Mouse (Mus musculus) stomach, postnatal 0 days (tissue): ENCODE results near the gene Mesp2. TPM values are rescaled to one million over a fixed set of nuclear protein-coding genes. Genes with fewer than 3 reads are reported as not detected.
A peak's percentile ranks its signal among the peaks of the same experiment; 100 is the strongest.
"Not testable (repeated sequence)": the region's sequence is repeated elsewhere in the genome, so short reads cannot be mapped to it uniquely, and the experiment has no call there.

ENCODE experiments used
- ATAC-seq: fragments of 200-750 bp; cut with Nextera tagmentation; 2 replicates; pipeline ENCODE4 v1.8.0; 2017; ENCODE audit not compliant: low FRiP score, low TSS enrichment
- DNase-seq: peaks from one replicate; pipeline ENCODE4 v3.0.0-alpha.2; 2016; ENCODE audit warnings: low spot score
- H3K27ac ChIP-seq: fragments of 300-500 bp; sonication (generic); replicated peaks from 2 replicates; pipeline ENCODE4 v1.5.1; 2014; ENCODE audit warnings: mild to moderate bottlenecking, control low read depth
- H3K27me3 ChIP-seq: fragments of 300-500 bp; sonication (generic); 2 replicates; pipeline ENCODE4 v1.6.1; 2014; ENCODE audit warnings: low read length; ENCODE audit not compliant: control insufficient read depth, insufficient read depth
- H3K36me3 ChIP-seq: fragments of 300-500 bp; sonication (generic); 2 replicates; pipeline ENCODE4 v1.6.1; 2014; ENCODE audit warnings: low read length, mixed read lengths; ENCODE audit not compliant: control insufficient read depth, insufficient read depth
- H3K4me1 ChIP-seq: fragments of 300-500 bp; sonication (generic); replicated peaks from 2 replicates; pipeline ENCODE4 v1.6.1; 2014; ENCODE audit warnings: antibody characterized with exemption; ENCODE audit not compliant: control insufficient read depth, insufficient read depth
- H3K4me2 ChIP-seq: fragments of 300-500 bp; sonication (generic); replicated peaks from 2 replicates; pipeline ENCODE4 v1.6.1; 2014; ENCODE audit warnings: low read depth, mild to moderate bottlenecking, control low read depth, moderate library complexity
- H3K4me3 ChIP-seq: fragments of 300-500 bp; sonication (generic); 2 replicates; pipeline ENCODE4 v1.5.1; 2014; ENCODE audit warnings: low read depth, low read length, control low read depth
- H3K9ac ChIP-seq: fragments of 300-500 bp; sonication (generic); 2 replicates; pipeline ENCODE4 v1.6.1; 2014; ENCODE audit warnings: mild to moderate bottlenecking, low read length, control low read depth, mixed read lengths
- H3K9me3 ChIP-seq: fragments of 300-500 bp; sonication (generic); 2 replicates; pipeline ENCODE4 v1.6.1; 2016; ENCODE audit warnings: low read length; ENCODE audit not compliant: control insufficient read depth
- CTCF ChIP-seq: IDR thresholded peaks from 2 replicates; pipeline ENCODE4 v1.5.1; 2016; ENCODE audit warnings: antibody characterized with exemption, low read depth, mild to moderate bottlenecking, moderate library complexity
- EP300 ChIP-seq: optimal IDR thresholded peaks from 2 replicates; pipeline ENCODE3; 2016; ENCODE audit warnings: antibody characterized with exemption
- WGBS: fragments of 180-500 bp; shearing (Covaris S2); extraction: QIAGEN DNeasy Blood & Tissue Kit; methylation state at CpG from one replicate; pipeline ENCODE4 v1.1.7; 2014; 5-methylcytosine and 5-hydroxymethylcytosine counted together
- polyA plus RNA-seq: library from polyadenylated mRNA; unstranded; fragments of >200 nt; fragmentation: Nextera tagmentation; extraction: Ambion mirVana; gene quantifications from 2 replicates; pipeline ENCODE4 v1.2.1, GENCODE M21; 2015

Mesp2 gene
- polyA plus RNA-seq, 1 experiment from 2014 or later = 1.5 TPM

DNA sequence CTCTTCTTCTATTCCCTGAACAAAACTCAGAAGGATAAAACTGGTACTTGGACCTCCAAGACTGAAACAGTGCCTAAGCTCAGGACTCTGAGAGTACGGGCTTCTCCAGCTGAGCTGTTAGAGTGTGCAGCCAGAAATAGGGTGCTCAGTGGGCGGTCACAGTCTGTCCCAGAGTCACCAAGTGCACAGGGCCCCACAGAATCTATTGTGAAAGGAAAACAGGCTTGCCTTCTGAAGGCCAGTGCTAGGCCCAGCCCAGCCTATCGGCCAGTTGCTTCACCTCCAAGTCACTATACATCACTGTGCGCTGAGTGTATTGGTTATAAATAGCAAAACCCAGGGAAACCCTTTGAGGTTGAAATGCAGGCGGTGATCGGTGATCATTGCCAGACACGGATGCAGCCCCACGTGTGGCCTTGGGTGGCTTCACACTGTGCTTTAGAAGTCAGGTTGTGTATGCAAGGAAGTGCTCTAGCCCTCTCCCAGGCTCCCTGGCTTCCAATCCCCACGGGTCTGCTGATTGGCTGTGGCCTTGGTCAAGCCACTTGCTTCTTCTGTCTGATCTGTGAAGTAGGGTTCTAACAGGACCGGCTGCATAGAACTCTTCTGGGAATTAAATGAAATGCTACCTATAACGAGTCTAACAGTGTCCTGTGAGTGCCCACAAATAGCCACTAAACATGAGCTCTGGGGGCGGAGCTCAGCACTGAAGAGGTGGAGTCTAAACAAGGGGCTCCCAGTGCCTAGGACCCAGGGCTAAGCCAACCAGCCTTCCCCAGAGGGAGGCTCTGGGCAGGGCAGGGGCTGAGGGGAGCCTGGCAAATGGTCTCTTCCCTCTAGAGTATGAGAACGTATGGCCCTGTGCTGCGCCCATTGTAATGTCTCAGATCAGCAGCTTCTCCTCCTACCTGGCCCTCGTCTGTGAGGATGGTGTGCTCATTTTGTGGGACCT, 38.7 kb upstream of the Mesp2 start:
- H3K9ac ChIP-seq = no peak overlapping the region
- 51% methylated on average over 14 of the region's 15 CpGs for WGBS
- no peak overlapping the region for H3K27ac ChIP-seq
- TF ChIP-seq CTCF = no peak
- TF ChIP-seq EP300 = no peak
- no peaks in the 10 kb centered on the region for H3K27me3 ChIP-seq
- H3K4me1 ChIP-seq = no peaks in the 10 kb centered on the region
- H3K4me3 ChIP-seq = no peak overlapping the region
- H3K4me2 ChIP-seq = no peak overlapping the region
- DNase-seq = no peak
- H3K9me3 ChIP-seq = no peaks in the 10 kb centered on the region
- no peak; the same call in 1 of the 2 replicates for ATAC-seq
- no peaks in the 10 kb centered on the region for H3K36me3 ChIP-seq

DNA sequence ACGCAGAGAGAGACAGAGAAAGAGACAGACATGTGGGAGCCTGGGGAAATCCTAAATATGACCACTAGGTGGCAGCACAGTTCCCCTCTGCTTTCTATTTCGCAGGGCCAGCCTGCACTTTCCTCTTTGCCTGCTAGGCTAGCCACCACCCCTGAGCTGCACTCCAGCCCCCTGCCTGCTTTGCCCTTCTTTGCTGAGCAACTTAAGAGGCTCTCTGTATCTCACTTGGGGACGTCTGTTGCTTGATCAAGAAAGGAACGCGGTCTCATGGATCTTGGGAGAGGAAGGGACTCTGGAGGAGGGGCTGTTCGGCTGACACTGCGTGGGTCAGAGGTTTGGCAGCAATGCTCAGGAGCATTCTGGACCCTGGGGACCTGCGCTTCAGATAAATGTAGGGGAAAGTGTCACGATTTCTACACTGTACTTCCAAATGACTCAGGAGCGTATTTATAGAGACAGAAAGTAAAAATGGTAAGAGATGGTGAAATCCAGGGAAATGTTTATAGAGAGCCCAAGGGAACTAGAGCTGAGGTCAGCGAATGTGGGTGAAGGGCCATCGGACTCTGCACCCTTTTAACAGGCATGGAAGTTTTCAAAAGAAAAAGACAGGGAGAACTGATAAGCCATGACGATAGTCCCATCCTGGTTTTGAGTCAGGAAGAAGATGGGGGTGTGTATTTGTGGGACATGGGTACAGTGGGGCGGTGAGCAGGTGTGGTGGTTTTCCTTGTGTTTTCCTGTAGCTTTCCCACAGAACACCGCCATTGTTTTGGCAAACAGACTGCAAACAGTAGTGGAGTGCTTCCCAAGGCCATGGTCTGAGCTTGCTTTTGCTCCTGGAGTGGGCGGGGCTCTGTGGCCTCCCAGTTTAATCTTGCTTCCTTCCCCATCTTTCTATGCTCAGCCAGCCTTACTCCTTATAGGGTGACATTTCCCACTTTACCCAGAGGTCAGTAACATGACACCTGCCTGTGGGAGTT, 29.6 kb upstream of the Mesp2 start:
- H3K9me3 ChIP-seq = no peaks in the 10 kb centered on the region
- peak overlapping the region; percentile 36 for H3K9ac ChIP-seq
- ATAC-seq (peak; percentile 79), DNase-seq (peak; percentile 77)
- H3K36me3 ChIP-seq = no peaks in the 10 kb centered on the region
- WGBS = 22% methylated on average over 16 of the region's 16 CpGs
- peak overlapping the region; percentile 33 for H3K4me3 ChIP-seq
- no peaks in the 10 kb centered on the region for H3K27me3 ChIP-seq
- no peak overlapping the region for H3K27ac ChIP-seq
- no peaks in the 10 kb centered on the region for H3K4me1 ChIP-seq
- TF ChIP-seq CTCF (peak; percentile 96), EP300 (no peak)
- H3K4me2 ChIP-seq = peak overlapping the region; percentile 56

DNA sequence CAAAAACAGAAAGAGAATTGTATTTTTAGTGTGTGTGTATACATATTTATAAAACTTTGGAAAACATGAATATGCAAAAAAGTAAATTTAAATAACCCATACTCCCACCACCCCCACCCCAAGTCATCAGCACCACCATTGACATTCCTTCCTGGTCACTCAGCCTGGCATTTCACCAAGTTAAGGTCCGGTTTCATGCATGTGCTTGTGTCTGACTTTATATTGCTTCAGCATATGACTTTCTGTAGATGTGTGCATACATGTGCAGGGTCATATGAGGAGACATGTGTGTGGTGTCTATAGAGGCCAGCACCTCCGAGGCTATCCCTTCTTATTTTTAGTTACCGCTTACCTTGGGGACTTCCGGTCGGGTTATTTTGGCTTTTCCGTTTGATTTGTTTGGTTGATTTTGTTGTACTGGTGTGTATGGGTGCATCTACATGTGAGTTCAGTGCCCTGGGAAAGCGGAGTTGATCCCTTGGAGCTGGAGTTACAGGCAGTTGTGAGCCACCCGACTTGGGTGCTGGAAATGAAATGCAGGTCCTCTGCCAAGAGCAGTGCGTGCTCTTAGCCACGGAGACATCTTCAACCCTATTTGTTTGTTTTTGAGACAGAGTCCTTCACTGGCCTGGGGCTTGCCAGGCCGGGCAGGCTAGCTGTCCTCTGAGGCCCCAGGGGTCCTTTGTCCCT, 28.6 kb upstream of the Mesp2 start:
- ATAC-seq (no peak), DNase-seq (no peak)
- WGBS = 79% methylated on average over 11 of the region's 11 CpGs
- H3K36me3 ChIP-seq = no peaks in the 10 kb centered on the region
- H3K27ac ChIP-seq = no peak overlapping the region
- TF ChIP-seq EP300 (no peak), CTCF (no peak)
- no peaks in the 10 kb centered on the region for H3K4me1 ChIP-seq
- H3K27me3 ChIP-seq = no peaks in the 10 kb centered on the region
- no peak overlapping the region for H3K4me2 ChIP-seq
- H3K9me3 ChIP-seq = no peaks in the 10 kb centered on the region
- no peak overlapping the region for H3K9ac ChIP-seq
- H3K4me3 ChIP-seq = no peak overlapping the region

DNA sequence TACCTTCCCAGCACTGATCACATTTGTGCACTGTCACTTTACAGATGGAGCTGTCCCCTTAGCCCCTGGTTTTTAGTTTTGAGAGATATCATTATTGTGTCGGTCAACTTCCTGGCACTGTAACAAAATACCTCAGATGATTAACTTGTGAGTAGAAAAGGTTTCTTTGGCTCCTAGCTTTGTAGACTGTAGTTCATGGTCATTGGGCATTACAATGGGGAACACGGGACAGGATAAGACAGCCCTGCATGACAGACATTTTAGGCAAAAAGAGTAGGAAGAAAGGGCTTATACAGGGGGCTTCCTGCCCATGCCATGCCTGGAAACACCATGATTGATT, 28.0 kb upstream of the Mesp2 start:
- H3K36me3 ChIP-seq = no peaks in the 10 kb centered on the region
- H3K27me3 ChIP-seq = no peaks in the 10 kb centered on the region
- no peaks in the 10 kb centered on the region for H3K9me3 ChIP-seq
- ATAC-seq (no peak), DNase-seq (no peak)
- TF ChIP-seq EP300 (no peak), CTCF (no peak)
- H3K27ac ChIP-seq = no peak overlapping the region
- H3K4me3 ChIP-seq = no peak overlapping the region
- no peak overlapping the region for H3K4me2 ChIP-seq
- H3K4me1 ChIP-seq = no peaks in the 10 kb centered on the region
- no peak overlapping the region for H3K9ac ChIP-seq
- WGBS = 85% methylated on average over 2 of the region's 2 CpGs

DNA sequence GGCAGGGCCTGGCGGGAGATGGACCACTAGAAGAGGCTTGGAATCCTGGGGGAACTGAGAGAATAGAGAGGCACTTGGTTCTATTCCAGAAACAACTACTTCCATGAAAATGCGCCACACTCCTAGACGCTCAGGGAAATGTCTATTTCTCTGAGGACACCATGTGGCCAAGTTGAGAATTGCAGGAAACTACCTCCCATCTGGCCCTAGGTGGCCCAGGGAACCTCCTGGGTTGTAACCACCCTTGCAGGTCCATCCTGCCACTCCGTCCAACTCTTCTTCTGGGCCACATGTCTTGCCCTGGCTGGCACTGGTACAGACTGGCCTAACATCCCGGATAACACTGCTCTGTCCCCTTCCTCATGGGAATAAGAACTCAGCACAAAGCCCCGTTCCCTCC, 24.2 kb upstream of the Mesp2 start:
- H3K9ac ChIP-seq = no peak overlapping the region
- no peaks in the 10 kb centered on the region for H3K36me3 ChIP-seq
- no peak overlapping the region for H3K4me3 ChIP-seq
- ATAC-seq = peak; percentile 74; the same call in 1 of the 2 replicates
- no peaks in the 10 kb centered on the region for H3K9me3 ChIP-seq
- 17% methylated on average over 6 of the region's 6 CpGs for WGBS
- no peak overlapping the region for H3K4me2 ChIP-seq
- peak; percentile 73 for DNase-seq
- H3K27ac ChIP-seq = no peak overlapping the region
- no peaks in the 10 kb centered on the region for H3K4me1 ChIP-seq
- TF ChIP-seq CTCF (peak; percentile 82), EP300 (no peak)
- H3K27me3 ChIP-seq = no peaks in the 10 kb centered on the region

DNA sequence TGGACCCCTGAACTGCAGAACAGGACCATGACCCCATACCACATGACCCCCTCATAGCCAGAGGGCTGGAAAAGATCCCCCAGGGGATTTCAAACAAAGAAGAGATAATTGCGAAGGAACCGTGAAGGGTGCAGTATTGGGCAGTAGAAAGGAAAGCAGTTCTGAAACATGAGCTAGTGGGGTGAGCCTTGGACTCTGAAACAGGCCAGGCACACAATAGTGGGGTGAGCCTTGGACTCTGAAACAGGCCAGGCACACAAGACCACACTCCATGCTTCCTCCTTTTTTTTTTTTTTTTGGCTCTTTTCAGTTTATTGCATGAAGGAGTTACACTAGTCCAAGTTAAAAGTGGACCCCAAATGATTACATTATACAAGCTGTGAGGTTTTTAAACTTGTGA, 20.7 kb upstream of the Mesp2 start:
- WGBS = 56% methylated on average over 2 of the region's 2 CpGs
- ATAC-seq = not testable (repeated sequence)

More for the DNA sequence above, 20.7 kb upstream of the Mesp2 start:
- H3K27ac ChIP-seq, H3K9ac ChIP-seq, H3K4me2 ChIP-seq, H3K4me3 ChIP-seq, H3K9me3 ChIP-seq, H3K36me3 ChIP-seq, H3K4me1 ChIP-seq, DNase-seq: not testable (repeated sequence)
- 0 out of 2 replicates have a peak, but pooled peaks cover 12% of the 10 kb centered on the region for H3K27me3 ChIP-seq
